Mouse (Mus musculus): ENCODE measurements at regions not wholly inside any gene's neighbourhood (a gene's known extent, or its start where the extent isn't known, plus 50 kb on each side); places are given as distances from the start of the nearest gene placed in this dataset.
A peak's percentile ranks its signal among the peaks of the same experiment; 100 is the strongest.

DNA sequence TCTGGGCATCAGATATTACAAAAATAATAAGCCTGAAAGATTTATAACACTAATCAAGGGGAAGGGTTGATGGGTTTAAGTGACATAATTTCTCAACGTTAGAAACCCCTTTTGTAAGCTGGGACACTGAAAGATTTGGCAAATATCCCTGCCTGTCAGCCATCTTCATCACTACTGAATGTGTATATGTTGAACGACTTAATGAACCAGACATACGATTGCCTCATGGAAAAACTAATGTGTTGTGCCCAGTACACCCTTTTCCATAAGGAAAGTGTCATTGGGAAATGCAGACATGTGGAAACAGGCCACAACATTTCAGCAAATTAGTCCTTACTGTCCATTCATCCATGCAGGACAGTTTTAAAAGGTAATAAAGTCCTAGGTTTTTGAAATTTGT, 240.7 kb upstream of the Prep start:
- no peak for DNase-seq (ENCODE audit: low read depth)

DNA sequence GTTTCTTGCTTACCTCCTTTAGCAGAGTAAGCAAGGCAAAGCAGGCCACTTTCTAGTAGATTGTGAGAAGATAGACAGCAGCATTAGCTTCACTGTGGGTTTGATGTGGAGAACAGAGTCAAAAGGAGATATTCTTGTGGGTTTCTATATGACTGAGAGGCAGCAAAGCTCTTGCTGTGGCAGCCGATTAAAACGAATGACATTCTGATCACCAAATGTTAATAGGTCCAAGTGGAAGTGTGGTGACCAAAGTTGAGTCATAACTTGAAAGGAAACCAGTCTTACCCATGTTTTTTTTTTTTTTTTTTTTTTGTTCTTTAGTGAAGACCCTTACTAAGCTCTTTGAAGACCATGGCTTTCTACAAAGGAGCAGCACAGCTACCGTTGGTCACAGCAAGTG, 245.3 kb upstream of the Prep start:
- no peak for DNase-seq (ENCODE audit: low read depth)

DNA sequence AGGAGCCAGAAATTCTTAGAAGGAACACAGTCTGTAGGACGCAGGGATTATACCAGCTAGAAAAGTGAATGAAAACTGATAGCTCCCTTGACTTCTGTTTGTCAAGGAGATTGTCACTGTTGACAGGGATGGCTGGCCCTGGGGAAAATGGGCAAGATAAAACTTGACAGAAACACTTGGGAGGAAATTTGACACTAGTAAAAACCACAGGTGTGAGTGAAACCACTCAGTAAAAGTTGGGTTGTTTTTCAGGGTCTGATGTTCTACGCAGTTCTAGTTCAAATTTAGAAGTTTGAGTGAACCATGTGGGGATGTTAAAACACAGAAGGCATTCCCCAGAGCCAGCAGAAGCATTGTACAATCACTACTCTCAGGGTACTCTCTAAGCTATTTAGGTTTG, 246.6 kb upstream of the Prep start:
- no peak for DNase-seq (ENCODE audit: low read depth)

DNA sequence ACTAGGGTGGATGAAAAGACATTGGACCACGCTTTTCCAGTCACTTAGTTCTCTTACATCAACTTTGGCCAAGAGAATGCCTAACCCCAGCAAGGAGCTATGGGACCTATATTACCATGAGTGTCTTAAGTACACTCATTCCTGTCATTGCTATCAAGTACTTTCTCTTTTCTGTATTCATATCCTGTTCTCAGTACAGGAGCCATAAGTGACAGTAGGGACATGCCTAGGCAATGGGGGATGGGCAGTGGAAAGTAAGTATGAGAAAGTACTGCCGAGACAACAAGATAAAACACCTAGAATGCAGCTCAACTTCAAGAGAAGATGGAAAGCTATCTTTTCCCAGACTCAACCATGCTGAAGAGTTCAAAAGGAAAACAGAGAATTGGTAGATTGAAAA, 247.6 kb upstream of the Prep start:
- no peak for DNase-seq (ENCODE audit: low read depth)

DNA sequence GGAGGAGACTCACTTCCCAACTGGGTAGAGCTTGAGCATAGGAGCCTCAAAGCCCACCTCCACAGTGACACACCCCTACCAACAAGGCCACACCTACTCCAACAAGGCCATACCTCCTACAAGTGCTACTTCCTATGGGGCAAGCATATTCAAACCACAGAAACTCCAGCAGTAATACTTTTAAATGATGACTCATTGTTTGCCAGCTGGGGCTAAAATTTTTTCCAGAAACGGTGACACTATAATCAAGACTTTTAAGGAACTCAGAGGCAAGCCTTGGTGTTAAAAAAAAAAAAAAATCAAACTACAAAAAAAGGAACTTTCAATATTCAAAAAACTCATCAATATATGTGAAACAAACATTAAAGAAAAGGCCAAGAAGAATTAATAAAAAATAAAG, 248.4 kb upstream of the Prep start:
- peak; percentile 17 for DNase-seq (ENCODE audit: low read depth)

DNA sequence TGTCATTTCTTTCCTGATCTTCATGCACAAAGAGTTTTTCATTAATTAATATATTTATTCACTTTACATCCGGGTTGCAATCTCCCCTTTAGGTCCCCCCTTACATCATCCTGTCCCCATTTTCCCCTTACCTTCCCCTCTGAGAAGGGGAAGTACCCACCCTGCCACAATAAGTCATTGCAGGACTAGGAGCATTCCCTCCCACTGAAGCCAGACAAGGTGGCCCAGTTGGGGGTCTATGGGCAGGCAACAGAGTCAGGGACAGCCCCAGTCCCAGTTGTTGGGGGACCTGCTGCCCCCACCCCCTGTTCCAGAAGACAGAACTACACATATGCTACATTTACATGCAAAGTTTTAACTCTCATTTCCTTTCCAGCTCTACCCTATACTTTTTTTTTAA, 267.9 kb upstream of the Prdm1 start:
- no peak for DNase-seq (ENCODE audit: low read depth)

DNA sequence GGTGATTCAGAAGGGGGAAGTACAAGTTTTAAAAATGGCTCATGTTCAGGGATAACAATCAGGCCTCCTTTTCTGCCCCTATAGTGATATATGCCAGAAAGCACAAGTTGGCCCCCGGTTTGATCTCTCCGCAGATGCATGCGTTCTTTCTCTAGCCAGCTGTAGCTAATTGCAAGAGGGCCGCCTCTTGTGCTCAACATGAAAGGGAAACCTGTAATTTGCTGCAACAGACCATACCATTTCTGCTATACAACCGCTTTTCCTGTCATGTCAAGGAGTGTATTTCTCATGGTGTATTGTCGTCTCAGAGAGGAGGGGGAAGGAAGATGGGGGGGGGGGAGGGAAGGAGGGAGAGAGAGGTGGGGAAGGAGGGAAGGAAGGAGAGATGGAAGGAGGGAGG, 257.1 kb upstream of the Prdm1 start:
- DNase-seq (ENCODE audit: low read depth) = no peak

DNA sequence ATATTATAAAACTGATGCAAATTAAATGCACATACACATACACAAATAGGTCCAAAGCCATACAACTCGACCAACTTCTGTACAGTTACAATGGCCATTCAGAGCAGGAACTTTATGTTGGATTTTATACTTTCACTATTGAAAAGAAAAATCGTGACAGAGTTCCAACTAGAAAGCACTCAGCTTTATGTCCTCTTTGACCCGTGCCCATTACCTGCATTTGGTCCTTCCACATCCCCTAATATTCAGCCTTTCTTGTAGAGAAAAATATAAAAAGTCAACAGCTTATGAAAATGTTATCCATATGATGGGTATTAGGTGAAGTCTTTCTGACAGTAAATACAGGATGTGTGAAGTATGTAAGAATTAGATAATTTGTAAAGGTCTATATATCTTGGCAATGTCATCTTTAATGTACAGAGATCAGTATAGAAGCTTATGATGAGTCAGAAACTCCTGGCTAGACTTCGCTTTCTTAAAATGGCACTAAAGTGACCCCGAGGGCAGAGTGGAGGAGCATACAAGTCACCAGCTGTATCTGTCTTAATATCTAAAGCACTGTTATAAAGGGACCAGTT, 252.2 kb upstream of the Prdm1 start:
- no peak for DNase-seq (ENCODE audit: low read depth)

DNA sequence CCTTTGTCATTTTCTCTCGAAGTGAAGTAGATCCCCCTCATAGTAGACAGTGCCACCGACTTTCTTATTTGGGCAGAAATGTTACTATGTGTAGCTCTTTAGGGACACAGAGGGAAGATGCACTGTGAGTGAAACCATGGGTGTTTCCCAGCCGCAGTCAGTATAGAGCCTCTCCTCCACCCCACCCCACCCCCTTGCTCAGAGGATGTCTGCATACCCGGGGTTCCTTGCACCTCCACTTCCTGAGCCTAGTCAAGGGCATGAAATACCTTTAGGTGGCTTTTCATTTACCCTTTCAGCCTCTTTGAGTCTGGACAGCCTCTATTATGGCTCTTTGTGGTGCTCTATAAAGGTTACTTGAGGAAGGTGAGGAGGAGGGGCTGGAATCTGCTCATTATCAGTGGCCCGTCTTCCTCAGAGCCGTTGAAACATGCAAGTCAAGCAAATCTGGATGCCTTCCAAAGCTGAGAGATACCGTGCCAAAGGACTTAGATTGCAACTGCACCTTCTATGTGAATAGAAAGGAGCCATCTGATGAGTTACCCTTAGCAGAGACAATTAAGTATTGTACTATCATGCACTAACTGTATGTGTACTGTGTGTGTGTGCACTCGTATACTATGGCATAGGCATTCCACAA, 251.4 kb upstream of the Prdm1 start:
- DNase-seq (ENCODE audit: low read depth) = no peak

DNA sequence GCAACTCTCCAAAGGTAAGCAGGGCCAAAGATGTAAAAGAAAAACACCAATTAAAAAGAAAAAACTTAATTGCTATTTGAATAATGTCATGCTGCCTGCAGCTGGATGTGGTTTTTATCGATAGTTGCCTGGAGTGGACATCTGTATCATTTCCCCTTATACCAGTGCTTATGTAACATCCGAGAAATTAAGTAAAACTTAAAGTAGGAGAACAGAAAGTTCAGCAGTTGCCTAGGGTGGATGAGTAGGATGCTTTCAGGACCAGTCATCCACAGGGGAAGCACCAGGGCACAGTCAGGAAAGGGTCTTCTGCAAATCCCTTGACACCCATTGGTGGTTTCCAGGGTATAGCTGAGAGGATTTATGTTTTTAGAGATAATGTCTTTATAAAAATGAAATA, 248.9 kb upstream of the Prdm1 start:
- DNase-seq (ENCODE audit: low read depth) = no peak

DNA sequence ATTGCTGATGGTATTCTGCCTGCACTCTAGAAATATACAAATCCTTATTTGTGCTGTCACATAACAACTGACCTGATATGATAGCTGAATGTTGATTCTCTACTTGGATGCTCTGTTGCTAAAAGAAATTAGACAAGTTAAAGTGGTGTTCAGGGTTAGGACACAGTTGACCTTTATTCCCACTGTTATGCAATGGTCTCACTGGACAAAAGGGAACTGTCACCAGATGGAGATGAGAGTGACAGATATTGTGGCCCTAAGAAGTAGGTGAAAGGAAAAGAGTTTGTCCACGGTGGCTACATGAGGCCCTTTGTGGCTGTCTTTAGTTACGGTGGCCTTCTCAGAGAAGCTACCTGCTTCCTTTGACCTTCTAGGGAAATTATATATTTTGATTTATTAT, 247.9 kb upstream of the Prdm1 start:
- no peak for DNase-seq (ENCODE audit: low read depth)

DNA sequence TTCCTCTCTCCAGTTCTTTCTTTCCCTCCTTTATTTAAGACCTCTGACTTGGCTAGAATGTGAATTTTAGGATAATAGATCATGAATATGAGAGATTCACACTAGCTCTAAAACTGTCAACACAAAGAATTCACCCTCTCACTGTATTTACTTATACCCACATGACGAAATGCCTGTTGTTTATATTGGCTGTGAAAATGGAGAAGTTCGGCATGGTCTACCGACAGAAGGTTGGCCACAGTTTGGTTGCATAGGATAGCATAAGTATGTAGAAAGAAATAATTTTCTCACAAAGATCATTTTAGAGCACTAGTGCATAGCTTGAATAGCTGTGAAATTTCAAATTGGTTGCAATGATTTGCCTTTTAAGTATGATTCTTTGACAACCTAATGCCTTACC, 237.2 kb upstream of the Prdm1 start:
- DNase-seq (ENCODE audit: low read depth) = no peak

DNA sequence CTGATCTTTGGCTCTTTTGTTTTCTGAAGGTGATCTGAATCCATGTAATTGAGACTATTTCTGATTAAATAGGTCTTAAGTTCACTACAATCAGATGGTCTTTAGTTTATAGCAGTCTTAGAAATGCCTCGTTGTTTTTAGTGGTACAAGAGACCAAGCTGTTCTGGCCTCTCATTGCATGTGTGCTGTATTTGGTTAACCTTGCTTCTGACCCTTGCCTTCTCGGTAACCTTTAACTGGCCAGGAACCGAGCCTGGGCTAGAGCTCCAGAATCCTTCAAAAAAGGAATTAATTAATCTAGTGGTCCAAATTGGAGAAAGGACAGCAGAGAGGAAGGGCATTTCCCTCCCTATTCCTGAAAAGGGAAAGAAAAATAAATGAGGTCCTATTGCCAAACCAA, 234.8 kb upstream of the Prdm1 start:
- DNase-seq (ENCODE audit: low read depth) = no peak

DNA sequence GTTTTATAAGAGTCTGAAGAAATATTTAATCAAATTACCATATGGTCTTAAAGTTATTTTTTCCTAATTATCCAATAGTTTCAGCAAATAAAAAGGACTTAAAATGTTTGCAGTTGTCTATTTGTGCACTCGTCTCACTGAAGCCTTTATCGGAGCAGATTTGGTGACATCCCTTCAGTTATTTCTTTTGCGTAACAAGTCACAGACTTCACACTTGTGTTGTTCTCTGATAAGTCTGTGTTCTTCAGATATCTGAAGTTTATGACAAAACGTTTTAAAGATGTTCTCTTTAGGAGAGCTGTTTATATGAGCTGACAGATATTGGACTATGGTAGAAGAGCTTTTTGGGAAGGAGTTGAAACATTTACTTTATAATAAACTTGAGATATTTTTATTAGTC, 233.8 kb upstream of the Prdm1 start:
- DNase-seq (ENCODE audit: low read depth) = no peak

DNA sequence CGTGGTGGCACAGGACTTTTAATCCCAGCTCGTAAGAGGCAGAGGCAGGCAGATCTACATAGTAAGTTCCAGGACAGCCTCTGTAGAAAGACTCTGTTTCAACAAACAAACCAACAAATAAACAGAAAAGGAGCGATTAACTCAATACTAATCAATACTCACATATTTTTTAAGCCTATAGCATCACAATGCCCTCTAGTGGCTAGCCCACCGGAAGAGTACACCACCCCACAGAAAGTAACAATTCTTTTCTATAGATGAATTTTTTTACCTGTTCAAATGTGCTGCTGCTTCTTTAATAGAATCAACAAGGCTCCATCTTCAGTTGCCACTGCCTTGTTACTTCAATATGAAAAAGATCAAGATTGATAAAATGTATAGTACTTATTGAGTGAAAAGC, 233.0 kb upstream of the Prdm1 start:
- no peak for DNase-seq (ENCODE audit: low read depth)

DNA sequence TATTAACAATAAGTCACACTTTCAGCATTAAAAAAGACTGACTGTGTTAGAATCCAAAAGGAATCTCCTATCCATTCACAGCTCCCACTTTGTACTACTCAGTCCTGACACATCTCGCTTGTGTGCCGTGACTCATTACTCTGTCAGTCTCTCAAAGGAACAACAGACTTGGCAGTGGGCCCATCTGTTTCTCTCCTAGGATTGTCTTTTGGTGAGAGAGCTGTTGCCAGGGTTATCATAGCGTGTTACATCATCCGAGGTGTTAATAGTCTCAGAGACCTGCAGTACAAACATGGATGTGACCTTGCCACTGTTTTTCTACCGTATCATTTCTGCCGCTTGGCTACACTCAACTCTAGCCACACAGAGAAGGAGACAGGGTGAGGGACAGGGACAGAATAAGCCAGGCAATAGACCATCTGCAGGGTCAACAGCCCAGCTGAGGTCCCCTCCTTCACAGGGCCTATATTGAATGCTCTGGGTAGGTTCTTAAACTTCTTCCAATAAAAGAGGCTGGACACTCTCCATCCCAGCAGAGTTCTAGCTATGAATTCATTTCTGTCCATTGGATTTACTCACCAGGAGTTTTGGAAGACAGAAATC, 227.2 kb upstream of the Prdm1 start:
- peak; percentile 15 for DNase-seq (ENCODE audit: low read depth)

DNA sequence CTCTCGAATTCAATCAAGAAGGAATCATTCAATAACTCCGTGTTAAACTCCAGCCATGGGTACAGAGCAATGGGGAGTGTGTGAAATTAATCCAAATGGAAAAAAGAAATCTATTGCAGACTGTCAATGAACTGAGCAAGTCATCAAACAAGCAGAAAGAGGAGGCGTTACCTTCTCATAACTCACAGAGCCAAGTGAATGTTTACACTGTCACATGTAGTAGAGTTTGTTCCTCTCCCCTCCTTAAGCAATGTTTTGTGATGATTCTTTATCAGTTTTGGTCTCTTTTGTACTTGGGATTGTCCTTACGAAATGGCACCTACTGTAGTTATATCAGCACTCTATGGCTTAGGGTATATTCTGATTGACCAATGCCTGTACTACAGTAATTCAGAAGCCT, 226.6 kb upstream of the Prdm1 start:
- DNase-seq (ENCODE audit: low read depth) = no peak

DNA sequence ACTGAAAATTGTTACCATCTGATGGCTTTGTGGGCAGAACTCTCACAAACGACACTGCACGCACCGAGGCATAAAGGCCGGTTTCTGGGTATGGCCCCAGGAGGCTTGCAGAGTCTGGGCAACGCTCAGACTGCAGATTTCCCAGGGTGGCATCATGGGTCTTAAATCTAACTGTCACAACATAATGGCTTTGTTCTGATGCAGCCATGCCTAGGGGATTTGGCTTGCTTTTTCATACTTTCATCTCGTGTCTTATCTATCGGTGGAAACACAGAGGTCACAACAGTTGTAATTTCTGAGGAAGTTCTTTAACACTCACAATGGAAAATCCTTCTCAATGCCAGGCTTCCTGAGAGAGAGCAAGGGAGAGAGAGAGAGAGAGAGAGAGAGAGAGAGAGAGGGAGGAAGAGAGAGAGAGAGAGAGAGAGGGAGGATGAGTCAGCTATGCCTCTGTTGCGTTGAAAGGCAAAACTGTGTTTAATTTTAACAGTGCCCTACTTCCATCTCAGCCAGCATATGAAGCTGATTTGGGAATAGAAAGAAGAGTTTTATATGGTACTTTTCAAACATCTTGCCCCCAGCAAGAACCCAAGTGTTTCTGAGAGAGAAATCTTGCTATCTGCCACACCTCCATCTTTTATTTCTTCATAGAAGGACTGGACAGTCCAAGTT, 224.6 kb upstream of the Prdm1 start:
- no peak for DNase-seq (ENCODE audit: low read depth)

DNA sequence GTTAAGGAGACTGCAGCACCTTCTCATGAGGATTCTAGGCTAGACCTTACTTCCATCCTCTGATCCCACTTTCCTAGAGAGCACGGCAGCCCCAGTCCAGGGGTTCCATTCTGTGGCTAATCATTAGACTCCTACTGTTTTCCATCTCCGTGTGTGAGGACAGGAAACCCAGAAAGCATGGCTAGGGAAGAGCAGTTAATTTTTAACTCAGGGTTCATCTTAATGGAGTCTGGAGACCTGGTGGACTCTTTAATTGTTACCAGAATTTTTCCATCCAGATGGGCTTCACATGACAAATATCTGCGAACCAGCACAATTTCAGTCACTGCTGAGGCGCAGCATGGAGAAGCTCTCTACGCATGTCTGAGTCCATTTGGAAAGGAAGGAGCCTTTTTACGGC, 222.8 kb upstream of the Prdm1 start:
- no peak for DNase-seq (ENCODE audit: low read depth)

DNA sequence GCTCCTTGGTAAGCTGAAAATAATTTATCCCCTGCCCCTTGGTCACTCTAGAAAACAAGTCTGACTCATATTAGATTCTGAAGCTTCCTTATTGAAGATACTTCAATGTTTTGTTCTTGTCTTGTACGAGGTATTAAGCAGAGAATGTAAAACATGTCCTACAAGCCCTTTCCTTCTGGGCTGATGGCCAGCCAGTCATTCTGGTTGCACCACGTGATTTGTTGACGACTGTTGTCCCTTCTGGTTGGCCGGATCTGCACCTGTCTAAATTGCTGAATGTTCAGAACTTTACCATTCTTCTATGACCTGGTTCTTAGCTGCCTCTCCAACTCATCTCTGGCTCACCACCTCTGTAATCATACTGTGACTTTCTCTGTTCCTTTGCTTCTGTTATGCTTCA, 220.9 kb upstream of the Prdm1 start:
- DNase-seq (ENCODE audit: low read depth) = no peak

DNA sequence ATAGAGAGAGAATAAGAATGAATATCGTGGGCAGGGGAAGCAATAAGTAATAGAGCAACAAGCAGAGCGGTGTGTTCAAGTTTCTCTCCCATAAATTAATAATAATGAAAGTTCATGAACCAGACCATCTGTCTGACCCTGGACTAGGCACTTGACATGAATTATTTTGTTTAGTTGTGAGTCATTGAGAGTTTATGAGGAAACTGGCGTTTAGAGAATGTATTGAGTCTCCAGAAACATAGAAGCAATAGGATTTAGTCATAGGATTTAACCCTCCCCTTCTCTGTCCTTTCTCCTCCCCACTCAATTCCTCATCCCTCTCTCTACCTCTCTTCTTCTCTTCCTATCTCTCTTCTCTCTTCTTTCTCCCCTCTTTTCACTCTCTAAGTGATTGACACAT, 219.1 kb upstream of the Prdm1 start:
- no peak for DNase-seq (ENCODE audit: low read depth)

DNA sequence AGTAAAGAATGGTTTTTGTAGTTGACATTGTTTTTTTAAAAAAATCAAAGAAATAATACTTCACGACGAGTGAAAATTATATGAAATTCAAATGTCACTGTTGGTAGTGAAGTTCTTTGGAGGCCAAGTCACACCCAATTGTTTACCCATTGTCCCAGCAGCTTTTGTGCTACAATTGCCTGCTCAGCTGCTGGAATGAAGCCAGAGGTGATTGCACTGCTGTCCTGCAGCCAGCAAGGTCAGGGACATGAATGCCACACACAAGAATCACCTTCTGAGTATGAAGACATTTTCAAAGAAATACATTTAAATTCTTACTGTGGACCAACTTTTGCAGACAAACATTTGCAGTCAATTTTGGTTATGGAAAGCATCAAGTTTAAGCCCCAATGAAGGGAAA, 215.9 kb upstream of the Prdm1 start:
- DNase-seq (ENCODE audit: low read depth) = no peak

DNA sequence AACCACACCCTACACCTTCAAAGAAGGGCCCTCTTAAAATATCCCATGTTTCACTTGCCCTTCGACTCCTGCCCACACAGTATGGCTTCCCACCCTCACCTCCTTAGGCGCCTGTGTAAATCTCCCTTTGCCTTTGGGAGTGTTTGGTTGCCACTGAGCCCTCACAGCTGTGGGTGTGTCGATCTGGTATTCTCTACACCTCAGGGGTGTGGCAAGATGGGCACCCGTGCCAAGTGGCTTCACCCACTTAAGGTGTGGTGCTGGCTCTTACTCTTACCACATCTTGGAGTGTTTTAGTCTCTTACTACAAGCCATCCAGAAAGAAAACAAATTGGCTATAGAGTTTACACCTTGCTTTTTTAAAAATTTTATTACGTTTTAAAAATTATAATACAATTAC, 205.3 kb upstream of the Prdm1 start:
- no peak for DNase-seq (ENCODE audit: low read depth)

DNA sequence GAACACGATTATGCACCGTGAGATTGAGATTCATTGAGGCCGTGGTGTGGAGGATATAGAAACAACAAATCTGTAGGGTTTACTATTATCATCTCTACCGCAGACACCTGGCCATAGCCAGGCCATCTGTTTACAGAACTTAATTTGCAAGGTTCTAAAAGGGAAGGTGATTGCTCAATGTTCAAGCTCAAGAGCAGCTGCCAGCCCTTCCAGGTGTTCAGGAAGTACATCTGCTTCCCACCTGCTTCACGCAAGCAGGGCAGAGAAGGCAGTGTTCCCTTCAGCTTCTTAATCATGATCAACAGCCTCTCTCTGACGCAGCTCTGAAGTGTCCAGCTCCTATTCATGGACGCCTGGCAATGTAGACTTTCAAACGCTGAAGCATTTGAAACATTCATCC, 202.4 kb upstream of the Prdm1 start:
- no peak for DNase-seq (ENCODE audit: low read depth)

Data from fibroblast of lung, adult 2 months (primary cell).